Mouse (Mus musculus) left cerebral cortex, postnatal 25 days (tissue): Measurements from ENCODE around the gene Scamp5. TPM values are rescaled to one million over a fixed set of nuclear protein-coding genes. Genes with fewer than 3 reads are reported as not detected.
"Not testable (repeated sequence)": the region's sequence is repeated elsewhere in the genome, so short reads cannot be mapped to it uniquely, and the experiment has no call there.

Experiments
- DNase-seq, 2 experiments: peaks; one replicate each; pipeline ENCODE4 v3.0.0; 2022; ENCODE audit warnings: low spot score in 2 of 2, mixed read lengths in 1 of 2
- intact Hi-C: fragments of 180-260 bp; cut with DNase I; formaldehyde crosslinking; loops from one replicate; pipeline ENCODE4 v1.15.1; 2025
- total RNA-seq, 2 experiments: library from RNA; stranded (reverse); gene quantifications; 2 replicates each; pipeline ENCODE4 v1.2.3; 2021

The Scamp5 gene
- total RNA-seq, 2 experiments from 2014 or later, result 403 to 415 TPM

- intact Hi-C loops, result no loop called here
- no peak for DNase-seq
Observed at GRCm38 (mm10) chr9:57462866-57463265, 5.0 kb downstream of the Scamp5 start.

DNA sequence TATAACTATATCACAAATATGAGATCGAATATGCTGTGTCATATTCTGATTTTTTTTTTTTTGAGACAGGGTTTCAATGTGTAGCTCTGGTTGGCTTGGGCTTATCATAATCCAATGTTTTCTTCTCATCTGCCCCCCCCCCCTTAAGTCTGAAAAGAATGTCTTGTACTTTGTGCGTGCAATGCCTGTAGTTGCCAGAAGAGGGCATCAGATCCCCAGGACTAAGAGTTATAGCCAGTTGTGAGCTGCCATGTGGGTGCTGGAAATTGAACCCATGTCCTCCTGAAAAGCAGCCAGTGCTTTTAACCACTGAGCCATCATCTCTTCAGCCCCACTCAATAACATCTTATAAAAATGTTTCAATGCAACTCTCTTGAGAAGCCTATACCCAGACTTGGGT is 8.2 kb downstream of the Scamp5 start:
- intact Hi-C loops, result no loop called here
- no peak for DNase-seq

DNA sequence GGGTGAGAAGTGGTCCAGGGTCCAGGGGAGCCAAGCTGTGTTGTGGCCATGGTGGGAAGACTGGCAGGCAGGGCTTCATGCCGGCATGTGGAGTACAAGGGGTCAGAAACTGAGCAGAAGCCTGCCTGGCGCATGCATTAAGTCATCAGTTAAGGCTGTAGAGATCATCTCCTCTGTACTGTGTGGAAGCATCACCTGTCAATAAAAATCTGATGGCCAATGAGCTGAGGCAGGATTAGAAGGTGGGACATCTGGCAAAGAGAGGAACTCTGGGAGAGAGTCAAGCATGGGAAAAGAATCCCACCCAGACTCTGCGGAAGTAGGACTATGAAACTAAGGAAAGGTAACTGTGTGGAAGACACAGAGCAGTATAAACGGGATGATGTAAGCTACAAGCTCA is 14.3 kb downstream of the Scamp5 start:
- intact Hi-C loops, result no loop called here
- DNase-seq, result no peak

- intact Hi-C loops, result no loop called here
- no peak for DNase-seq
Observed at GRCm38 (mm10) chr9:57452624-57453462, 15.0 kb downstream of the Scamp5 start.

GRCm38 (mm10) chr9:57449715-57450114 is 18.1 kb downstream of the Scamp5 start:
- no peak for DNase-seq
- intact Hi-C loops, result no loop called here

DNA sequence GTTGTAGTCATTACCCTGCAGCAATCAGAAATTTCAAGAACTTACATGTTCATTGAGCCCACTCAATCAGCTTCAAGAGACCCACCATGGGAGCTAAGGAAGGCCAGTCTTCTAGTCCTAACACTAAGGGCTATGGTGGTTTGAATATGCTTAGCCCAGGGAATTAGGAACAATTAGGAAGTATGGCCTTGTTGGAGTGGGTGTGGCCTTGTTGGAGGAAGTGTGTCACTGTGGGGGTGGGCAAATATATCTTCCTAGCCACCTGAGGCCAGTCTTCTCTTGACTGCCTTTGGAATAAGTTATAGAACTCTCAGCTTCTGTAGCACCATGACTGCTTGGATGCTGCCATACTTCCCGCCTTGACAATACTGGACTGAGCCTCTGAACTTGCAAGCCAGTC is 27.2 kb downstream of the Scamp5 start:
- no peak for DNase-seq
- intact Hi-C loops, result no loop called here

DNA sequence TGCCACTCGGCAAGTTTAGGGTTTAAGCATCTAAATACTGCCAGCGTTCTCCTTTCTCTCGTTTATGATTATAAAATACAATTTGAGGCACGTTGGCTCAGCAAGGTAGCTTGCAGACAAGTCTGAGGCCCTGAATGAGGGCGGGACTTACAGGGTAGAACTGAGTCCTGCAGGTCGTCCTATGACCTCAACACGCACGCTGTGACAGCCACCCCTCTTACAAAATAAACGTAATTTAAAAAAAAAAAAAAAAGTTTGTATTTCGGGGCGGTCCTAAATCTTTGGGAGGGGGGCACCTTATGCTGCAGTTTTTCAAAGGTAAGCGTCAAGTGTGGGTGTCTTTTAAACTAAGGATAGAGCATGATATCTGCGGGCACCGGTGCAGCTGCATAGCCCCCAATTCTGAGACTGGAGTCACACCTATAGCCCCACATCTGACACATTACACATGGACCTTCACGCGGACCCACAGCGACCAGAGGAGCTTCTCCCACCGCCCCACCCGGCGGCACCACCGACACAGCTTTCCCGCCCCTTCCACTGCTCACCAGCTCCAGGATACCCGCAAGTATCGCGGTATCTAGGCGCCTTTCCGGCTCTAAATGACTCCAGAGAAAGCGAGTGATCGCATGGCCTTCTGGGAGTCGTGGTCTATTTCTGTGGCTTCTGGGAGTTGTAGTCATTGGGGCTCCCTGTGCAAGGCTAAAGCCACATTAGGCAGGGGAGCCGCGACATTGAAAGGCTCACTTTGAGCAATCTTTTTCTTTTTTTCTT is 28.2 kb downstream of the Scamp5 start, which contains the start of gene Ppcdc:
Gene Ppcdc, minus strand, starts transcription at position 603 of the 774 bp plus-strand sequence.
- peak; percentile 93 to 98 for DNase-seq
- intact Hi-C loops, result no loop called here

- intact Hi-C loops, result no loop called here
- peak in 1 of 2 experiments; percentile 26 for DNase-seq
Observed at GRCm38 (mm10) chr9:57439083-57439482, 28.8 kb downstream of the Scamp5 start.

GRCm38 (mm10) chr9:57437896-57438614 is 29.8 kb downstream of the Scamp5 start:
- no peak for DNase-seq
- intact Hi-C loops, result no loop called here

GRCm38 (mm10) chr9:57436166-57436565 is 31.7 kb downstream of the Scamp5 start:
- intact Hi-C loops, result no loop called here

GRCm38 (mm10) chr9:57434405-57435165 is 33.3 kb downstream of the Scamp5 start:
- intact Hi-C loops, result loop anchor here (5.0 kb wide), 2 partner anchors 272 to 357 kb away; no protein-coding TSS in a partner anchor

More at GRCm38 (mm10) chr9:57436166-57436565, 31.7 kb downstream of the Scamp5 start:
- no peak for DNase-seq

DNA sequence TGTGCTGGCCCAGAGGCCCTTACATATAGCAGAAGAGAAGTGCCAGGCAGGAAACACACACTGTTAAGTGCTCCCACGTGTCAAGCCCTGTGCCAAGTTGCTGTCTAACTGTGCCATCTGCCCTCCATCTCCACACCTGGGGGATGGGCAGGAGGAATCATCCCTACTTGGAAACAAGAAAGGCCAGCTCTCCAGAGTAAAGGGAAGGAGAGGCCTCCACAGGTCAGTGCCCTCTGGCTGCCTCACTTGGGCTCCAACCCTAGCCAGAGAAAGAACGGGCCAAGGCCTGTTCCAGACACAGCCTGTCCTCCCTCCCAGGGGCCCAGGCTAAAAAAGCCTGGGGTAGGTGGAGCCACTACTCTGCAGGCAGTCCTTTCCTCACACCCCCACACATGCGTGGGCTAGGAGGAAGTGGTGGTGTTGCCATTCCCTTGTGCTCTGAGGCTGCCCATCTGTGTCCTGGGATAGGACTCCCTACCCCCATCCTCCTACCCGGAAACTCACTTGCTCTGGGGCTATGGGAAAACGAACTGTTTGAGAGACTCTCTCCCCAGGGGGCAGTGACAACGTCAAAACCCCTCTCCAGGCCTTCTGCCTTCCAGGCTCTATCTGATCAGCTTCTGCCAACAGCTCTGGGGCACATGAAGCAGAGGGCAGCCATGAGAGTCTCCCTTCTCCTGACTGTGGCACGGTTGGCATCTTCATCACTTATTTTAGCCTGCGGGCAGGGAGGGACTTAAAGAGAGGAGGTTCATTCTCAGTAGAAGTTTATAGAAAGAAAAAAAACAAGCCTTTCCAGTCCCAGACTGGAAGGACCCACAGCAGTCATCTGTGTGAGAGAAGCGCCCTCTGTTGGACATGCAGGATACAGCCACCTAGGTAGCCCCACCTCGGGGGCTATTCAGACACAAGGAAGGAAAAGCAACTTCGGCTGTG is 34.5 kb downstream of the Scamp5 start:
- DNase-seq, result peak; percentile 81 to 89
- intact Hi-C loops, result loop anchor here (1.0 to 5.0 kb wide), 4 partner anchors 172 to 356 kb away; no protein-coding TSS in a partner anchor

More at GRCm38 (mm10) chr9:57434405-57435165, 33.3 kb downstream of the Scamp5 start:
- DNase-seq, result no peak

- peak in 1 of 2 experiments; percentile 29 for DNase-seq
- intact Hi-C loops, result loop anchor here (5.0 kb wide), 2 partner anchors 270 to 355 kb away; no protein-coding TSS in a partner anchor
Observed at GRCm38 (mm10) chr9:57432480-57432879, 35.4 kb downstream of the Scamp5 start.

GRCm38 (mm10) chr9:57431202-57431601 is 36.7 kb downstream of the Scamp5 start:
- intact Hi-C loops, result loop anchor here (5.0 kb wide), 2 partner anchors 269 to 354 kb away; no protein-coding TSS in a partner anchor
- no peak for DNase-seq

- intact Hi-C loops, result no loop called here
- peak; percentile 42 to 73 for DNase-seq
Observed at GRCm38 (mm10) chr9:57428391-57428790, 39.5 kb downstream of the Scamp5 start.

DNA sequence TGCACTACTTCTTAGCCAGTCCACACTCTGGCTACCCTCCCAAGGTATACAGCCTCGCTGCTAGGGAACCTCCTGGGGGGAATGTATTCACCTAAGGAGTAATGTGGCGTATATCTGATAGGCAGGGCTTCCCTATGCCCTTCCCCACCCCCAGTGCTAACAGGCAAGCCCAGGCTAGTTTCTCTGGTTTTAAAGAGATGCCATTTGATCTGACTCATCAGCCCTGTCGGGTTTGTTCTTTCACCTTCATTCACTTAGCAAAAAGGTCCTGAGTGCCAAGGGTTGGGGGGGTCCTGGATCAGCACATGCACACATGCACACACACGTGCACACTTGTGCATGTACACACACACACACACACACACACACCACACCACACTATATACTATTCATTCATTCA is 39.9 kb downstream of the Scamp5 start:
- no peak for DNase-seq
- intact Hi-C loops, result no loop called here

DNA sequence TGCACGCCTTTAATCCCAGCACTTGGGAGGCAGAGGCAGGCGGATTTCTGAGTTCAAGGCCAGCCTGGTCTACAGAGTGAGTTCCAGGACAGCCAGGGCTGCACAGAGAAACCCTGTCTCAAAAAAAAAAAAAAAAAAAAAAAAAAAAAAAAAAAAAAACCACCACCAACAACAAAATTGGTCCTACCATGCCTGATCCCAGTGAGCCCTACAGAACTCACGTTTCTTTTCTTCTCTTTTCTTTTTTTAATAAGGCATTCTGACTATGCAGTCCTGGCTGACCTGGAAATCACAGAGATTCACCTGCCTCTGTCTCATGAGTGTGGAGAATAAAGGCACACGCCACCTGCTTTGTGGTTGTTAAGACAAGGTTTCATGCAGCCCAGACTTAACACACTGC is 40.7 kb downstream of the Scamp5 start:
- intact Hi-C loops, DNase-seq: not testable (repeated sequence)

GRCm38 (mm10) chr9:57425116-57425515 is 42.7 kb downstream of the Scamp5 start:
- DNase-seq, result no peak
- intact Hi-C loops, result no loop called here
